Mouse (Mus musculus) hindbrain, postnatal 0 days (tissue): ENCODE measurements at regions not wholly inside any gene's neighbourhood (a gene's known extent, or its start where the extent isn't known, plus 50 kb on each side); places are given as distances from the start of the nearest gene placed in this dataset.

Experiments used
- ATAC-seq: fragments of 200-750 bp; cut with Nextera tagmentation; 2 replicates; pipeline ENCODE4 v1.8.0; 2017; ENCODE audit warnings: mild to moderate bottlenecking, moderate TSS enrichment, moderate library complexity
- DNase-seq: peaks from one replicate; pipeline ENCODE4 v3.0.0-alpha.2; 2015; ENCODE audit warnings: low spot score
- H3K27ac ChIP-seq: fragments of 300-500 bp; sonication (generic); 2 replicates; pipeline ENCODE4 v1.5.1; 2014; ENCODE audit warnings: mild to moderate bottlenecking
- H3K27me3 ChIP-seq: fragments of 300-500 bp; sonication (generic); 2 replicates; pipeline ENCODE4 v1.6.1; 2014; ENCODE audit warnings: low read length, mixed read lengths; ENCODE audit not compliant: insufficient read depth
- H3K36me3 ChIP-seq: fragments of 300-500 bp; sonication (generic); 2 replicates; pipeline ENCODE4 v1.6.1; 2014; ENCODE audit warnings: low read length, mixed read lengths; ENCODE audit not compliant: insufficient read depth
- H3K4me1 ChIP-seq: fragments of 300-500 bp; sonication (generic); 2 replicates; pipeline ENCODE4 v1.6.1; 2014; ENCODE audit warnings: antibody characterized with exemption, low read length, mixed read lengths; ENCODE audit not compliant: insufficient read depth
- H3K4me2 ChIP-seq: fragments of 300-500 bp; sonication (generic); 2 replicates; pipeline ENCODE4 v1.6.1; 2014; ENCODE audit warnings: low read depth, mild to moderate bottlenecking, low read length, moderate library complexity, mixed read lengths
- H3K4me3 ChIP-seq: fragments of 300-500 bp; sonication (generic); 2 replicates; pipeline ENCODE4 v1.5.1; 2014; ENCODE audit warnings: low read length
- H3K9ac ChIP-seq: fragments of 300-500 bp; sonication (generic); replicated peaks from 2 replicates; pipeline ENCODE4 v1.6.1; 2014; ENCODE audit warnings: mild to moderate bottlenecking, low read length, moderate library complexity, mixed read lengths
- H3K9me3 ChIP-seq: fragments of 300-500 bp; sonication (generic); 2 replicates; pipeline ENCODE4 v1.6.1; 2016; ENCODE audit warnings: low read length, mixed read lengths
- CTCF ChIP-seq: IDR thresholded peaks from 2 replicates; pipeline ENCODE4 v1.5.1; 2016; ENCODE audit warnings: antibody characterized with exemption, control low read depth, low read depth
- WGBS: fragments of 180-500 bp; shearing (Covaris S2); extraction: QIAGEN DNeasy Blood & Tissue Kit; methylation state at CpG from one replicate; pipeline ENCODE4 v1.1.7; 2014; 5-methylcytosine and 5-hydroxymethylcytosine counted together

DNA sequence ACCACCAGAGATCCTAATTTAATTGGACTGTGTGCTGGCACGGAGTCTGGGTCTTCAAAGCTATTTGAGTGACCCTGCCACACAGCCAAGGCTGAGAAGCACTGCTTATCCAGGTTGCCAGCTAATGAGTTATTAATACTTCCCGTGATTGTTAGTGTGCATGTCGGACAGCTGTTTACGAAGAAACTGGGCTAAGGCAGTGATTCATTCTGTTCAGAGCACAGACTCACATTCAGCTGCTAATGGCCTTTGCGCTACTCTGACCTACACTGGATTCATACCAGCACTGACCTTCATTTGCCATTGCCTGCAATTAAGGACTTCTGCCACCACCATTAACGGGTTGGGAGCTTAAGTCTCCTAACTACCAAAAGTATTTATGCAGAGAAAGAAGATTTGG, 156.7 kb upstream of the Dppa4 start:
- H3K36me3 ChIP-seq, result no peaks in the 10 kb centered on the region
- H3K9ac ChIP-seq, result no peak overlapping the region
- TF ChIP-seq CTCF, result no peak
- ATAC-seq, result no peak
- H3K27me3 ChIP-seq, result no peaks in the 10 kb centered on the region
- H3K27ac ChIP-seq, result no peak overlapping the region
- peak; percentile 7 for DNase-seq
- 72% methylated on average over 6 of the region's 6 CpGs for WGBS
- H3K4me2 ChIP-seq, result no peak overlapping the region
- no peaks in the 10 kb centered on the region for H3K9me3 ChIP-seq
- H3K4me3 ChIP-seq, result no peak overlapping the region
- H3K4me1 ChIP-seq, result no peaks in the 10 kb centered on the region

DNA sequence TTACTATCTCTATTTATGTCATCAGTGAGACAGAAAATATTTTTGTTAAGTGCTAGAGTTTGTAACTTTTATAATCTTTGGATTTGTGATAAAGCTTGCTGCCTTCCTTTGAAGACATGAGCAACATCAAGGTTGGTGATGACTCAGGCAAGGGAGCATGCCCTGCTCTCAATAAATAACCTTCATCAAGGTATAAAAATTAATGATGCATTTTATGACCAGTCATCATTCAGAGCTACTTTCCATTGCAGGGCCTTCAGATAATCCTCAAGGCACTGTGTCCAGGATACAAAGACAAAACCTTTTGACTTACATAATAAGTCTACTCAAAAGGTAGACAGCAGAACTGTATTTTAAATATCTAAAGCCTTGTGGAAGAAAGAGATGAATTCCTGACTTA, 156.2 kb upstream of the Dppa4 start:
- no peak for ATAC-seq
- DNase-seq, result no peak
- Histone ChIP-seq H3K4me2 (no peak overlapping the region), H3K4me3 (no peak overlapping the region), H3K36me3 (no peaks in the 10 kb centered on the region), H3K9me3 (no peaks in the 10 kb centered on the region), H3K27ac (no peak overlapping the region), H3K4me1 (no peaks in the 10 kb centered on the region), H3K9ac (no peak overlapping the region), H3K27me3 (no peaks in the 10 kb centered on the region)
- TF ChIP-seq CTCF, result no peak

DNA sequence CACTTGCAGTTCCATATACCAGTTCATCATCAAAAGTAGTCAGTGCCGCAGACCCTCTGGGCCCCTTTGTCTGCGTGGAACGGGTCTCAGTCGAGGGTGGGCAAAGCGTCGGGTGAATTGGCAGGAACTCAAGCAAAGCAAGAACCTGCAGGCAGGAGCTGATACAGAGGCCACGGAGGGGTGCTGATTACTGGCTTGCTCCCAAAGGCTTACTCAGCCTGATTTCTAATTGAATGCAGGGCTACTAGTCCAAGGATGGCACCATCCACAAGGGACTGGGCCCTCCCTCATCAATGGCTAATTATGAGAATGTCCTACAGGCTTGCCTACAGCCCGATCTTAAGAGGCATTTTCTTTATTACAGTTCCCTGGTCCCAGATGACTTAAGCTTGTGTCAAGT, 128.2 kb upstream of the Dppa4 start:
- Histone ChIP-seq H3K9ac (no peak overlapping the region), H3K27ac (no peak overlapping the region), H3K27me3 (no peaks in the 10 kb centered on the region), H3K4me2 (no peak overlapping the region), H3K4me3 (no peak overlapping the region), H3K4me1 (no peaks in the 10 kb centered on the region), H3K9me3 (no peaks in the 10 kb centered on the region), H3K36me3 (no peaks in the 10 kb centered on the region)
- DNase-seq, result peak; percentile 2
- no peak for ATAC-seq
- WGBS, result 54% methylated on average over 8 of the region's 8 CpGs
- no peak for TF ChIP-seq CTCF

DNA sequence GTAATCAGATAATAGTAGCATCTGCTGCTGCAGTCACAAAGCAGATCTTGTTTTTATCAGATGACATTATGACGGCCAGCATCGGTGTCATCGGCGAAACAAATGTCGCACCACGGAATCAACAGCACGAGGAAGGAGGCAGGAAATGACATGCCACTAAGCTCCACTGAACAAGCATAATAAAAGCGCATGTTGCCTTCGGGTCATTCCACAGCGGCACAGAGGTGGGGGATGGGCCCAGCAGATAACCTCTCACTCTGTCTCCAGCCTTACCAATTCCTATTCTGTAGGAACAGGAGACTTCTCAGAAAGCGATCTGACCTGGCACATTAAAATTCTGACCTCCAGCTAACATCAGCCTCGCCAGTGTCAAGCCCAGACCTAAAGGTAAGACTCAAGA, 93.1 kb upstream of the Dppa4 start:
- whole genome bisulfite sequencing, result 69% methylated on average over 12 of the region's 12 CpGs
- H3K27ac ChIP-seq, result no peak overlapping the region
- no peaks in the 10 kb centered on the region for H3K4me1 ChIP-seq
- no peak for TF ChIP-seq CTCF
- DNase-seq, result peak; percentile 11
- no peaks in the 10 kb centered on the region for H3K27me3 ChIP-seq
- no peaks in the 10 kb centered on the region for H3K36me3 ChIP-seq
- H3K9me3 ChIP-seq, result no peaks in the 10 kb centered on the region
- ATAC-seq, result 0 out of 2 replicates have a peak, but pooled peaks have one; percentile 29
- no peak overlapping the region for H3K9ac ChIP-seq
- H3K4me3 ChIP-seq, result no peak overlapping the region
- H3K4me2 ChIP-seq, result no peak overlapping the region

DNA sequence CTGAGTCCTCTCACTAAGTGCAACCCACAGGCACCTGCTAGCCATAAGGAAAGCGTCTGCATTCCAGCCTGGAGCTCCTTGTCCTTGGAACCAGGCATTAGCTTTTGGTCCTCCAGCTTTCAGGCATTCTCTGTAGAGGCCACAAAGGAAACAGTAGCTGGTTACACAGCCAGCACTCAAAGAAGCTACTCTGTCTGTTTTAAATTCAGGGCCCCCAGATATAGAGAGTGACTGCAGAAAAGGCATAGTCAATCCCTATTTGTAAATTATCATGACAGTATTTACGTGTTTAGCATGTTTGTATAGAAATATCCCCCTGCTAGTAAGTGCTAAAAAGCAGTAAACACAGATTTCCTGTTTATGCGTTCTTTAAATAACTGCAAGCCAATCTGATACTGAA, 91.3 kb upstream of the Dppa4 start:
- Histone ChIP-seq H3K4me3 (no peak overlapping the region), H3K4me2 (no peak overlapping the region), H3K9me3 (no peaks in the 10 kb centered on the region), H3K4me1 (no peaks in the 10 kb centered on the region), H3K27ac (no peak overlapping the region), H3K27me3 (no peaks in the 10 kb centered on the region), H3K9ac (no peak overlapping the region), H3K36me3 (no peaks in the 10 kb centered on the region)
- DNase-seq, result no peak
- TF ChIP-seq CTCF, result no peak
- ATAC-seq, result no peak
- WGBS, result 85% methylated on average over 3 of the region's 3 CpGs

DNA sequence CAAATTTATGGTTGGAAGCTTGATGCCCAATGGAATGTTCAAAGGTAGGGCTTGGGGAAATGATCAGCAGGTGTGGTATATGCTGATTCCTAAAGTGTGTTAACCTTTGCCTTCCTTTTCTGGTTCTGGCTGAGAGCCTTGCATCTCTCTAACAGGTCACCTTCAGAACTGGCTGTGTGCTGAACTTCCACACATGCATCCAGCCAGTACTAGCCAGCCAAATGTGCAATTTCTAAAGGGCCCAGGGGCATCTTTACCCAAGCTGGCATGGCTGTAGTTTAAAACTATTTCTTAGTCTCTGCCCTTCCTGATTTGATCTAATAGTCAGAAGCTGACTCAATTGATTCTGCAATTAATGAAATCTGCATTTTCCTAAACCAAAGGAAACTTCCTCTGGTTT, 68.6 kb upstream of the Dppa4 start:
- no peak for TF ChIP-seq CTCF
- no peaks in the 10 kb centered on the region for H3K4me1 ChIP-seq
- H3K4me2 ChIP-seq, result no peak overlapping the region
- ATAC-seq (no peak), DNase-seq (no peak)
- H3K9me3 ChIP-seq, result no peaks in the 10 kb centered on the region
- H3K9ac ChIP-seq, result no peak overlapping the region
- no peaks in the 10 kb centered on the region for H3K36me3 ChIP-seq
- H3K27me3 ChIP-seq, result no peaks in the 10 kb centered on the region
- no peak overlapping the region for H3K4me3 ChIP-seq
- no peak overlapping the region for H3K27ac ChIP-seq
